Mouse (Mus musculus) ovary, postnatal 14 days (tissue): ENCODE data around the gene Zfhx3.

ENCODE experiments used
- DNase-seq: peaks from one replicate; pipeline ENCODE4 v3.0.0; 2022; ENCODE audit warnings: low spot score

The Zfhx3 gene

DNA sequence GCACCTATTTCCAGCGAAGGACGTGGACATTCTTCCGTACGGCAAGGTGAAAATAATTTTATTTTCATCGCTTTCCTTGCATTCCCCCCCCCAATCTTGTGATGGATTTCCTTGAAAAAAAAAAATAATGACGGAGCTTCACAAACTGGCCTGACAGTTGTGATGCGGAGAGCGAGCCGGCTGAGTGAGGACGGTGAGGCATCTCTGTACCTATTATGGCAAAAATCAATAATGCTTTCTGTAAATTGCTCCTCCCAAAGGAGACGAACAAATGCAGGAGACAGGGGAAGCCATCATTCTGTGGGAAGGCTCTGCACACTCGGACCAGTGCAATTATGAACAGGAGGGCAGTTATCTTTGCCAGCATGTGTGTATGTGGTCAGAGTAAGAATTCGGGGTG, 156.2 kb downstream of the Zfhx3 start:
- no peak for DNase-seq

DNA sequence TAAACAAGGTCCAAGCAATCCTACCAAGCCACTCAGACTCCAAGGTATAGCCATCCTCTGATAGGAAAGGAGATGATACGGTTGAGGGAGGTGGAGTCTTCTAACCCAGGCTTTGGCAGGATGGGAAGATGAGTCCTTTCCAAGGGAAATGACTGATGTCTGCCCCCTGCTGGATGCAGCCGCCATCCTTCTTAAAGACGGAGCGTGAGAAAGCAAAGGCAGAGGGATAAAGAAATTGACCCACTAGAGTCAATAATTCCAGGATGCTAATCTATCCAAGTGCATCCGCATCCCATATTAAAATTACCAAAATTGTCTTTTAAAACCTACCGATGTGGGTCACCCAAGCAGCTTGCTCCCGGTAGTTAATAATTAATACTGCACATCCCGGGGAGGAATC, 158.7 kb downstream of the Zfhx3 start:
- peak; percentile 2 for DNase-seq

DNA sequence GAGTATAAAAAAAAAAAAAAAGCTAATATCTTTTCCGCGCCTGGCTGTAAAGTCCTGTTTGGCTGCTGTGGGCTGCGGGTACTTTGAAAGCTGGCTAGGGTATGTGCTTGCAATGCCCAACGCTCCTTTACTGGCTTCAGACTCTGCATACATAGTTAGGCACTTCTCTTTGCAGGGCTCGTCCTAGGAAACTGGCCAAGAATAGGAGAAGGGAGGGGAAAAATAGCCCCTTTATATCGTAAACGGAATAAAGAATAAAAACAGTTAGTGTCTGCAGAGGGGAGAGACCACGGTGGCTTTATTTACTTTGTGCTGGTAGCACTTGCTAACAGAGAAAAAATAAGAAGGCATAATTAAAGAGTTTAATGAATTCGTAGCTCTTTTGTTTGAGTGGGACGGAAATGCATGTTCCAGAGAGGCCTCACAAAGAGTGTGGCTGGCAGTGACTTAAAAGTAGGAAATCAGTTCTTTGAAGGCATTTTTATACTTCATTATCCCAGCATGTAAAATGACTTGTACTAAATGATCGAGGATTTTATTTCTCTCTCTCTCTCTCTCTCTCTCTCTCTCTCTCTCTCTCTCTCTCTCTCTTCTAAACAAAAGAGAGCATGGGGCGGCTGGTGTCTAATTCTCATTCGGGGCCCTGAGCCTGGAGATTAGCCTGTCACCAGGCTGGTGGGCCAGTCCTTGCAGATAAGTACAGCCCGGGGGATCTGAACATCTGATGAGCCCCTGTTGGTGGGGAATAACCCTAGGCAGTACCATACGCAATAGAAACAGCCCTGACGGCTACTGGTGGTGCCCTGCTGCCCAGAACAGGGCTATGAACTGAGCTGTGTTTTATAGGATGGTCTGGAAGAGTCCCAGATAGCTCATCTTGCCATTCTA, 159.8 kb downstream of the Zfhx3 start:
- DNase-seq: no peak

DNA sequence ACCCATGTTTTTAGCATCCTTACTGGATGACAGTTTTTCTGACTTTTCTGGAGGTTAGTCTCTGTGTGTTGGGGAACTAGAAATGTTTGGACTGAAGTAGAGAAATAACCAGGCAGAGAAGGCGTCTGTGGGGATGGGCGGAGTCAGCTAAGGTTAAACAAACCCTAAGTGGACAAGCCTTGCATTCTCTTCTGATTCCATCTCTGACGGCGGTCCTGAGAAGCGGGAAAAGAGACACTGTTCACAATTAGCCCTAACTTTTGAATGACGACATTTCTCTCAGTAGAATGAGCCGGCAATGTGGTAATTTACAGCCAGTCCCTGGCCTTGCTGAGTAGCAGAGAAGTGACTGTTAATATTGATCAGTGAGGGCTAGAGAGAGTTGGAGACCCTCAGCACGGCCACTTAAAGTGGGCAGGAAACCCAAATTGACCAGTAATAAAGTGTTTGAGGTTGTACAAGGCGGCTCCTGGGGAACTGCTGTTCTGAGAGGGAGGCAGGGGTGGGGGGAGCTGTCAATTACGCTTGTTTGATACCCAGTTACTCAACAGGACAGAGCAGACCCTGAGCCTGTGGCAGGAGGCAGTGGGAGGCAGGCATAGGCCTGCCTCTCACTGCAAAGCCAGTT, 162.1 kb downstream of the Zfhx3 start:
- DNase-seq: no peak

DNA sequence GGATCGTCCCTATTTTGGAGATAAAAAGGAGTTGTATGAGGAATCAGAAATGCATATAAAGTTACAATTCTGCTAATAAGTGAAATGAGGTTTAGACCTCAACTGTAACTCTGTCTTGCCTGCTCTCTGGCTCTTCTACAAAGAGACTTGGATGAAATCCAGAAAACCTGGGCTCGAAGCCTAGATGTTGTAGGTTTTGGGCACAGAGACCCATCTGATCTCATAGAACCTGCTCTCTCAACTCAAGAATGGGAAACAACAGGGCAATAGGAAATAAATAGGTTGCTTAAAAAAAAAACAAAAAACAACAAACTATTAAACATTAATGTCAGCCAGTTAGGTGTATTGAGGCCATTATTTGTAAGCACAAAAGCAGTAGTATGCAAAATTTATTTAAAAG, 182.6 kb downstream of the Zfhx3 start:
- peak; percentile 32 for DNase-seq

DNA sequence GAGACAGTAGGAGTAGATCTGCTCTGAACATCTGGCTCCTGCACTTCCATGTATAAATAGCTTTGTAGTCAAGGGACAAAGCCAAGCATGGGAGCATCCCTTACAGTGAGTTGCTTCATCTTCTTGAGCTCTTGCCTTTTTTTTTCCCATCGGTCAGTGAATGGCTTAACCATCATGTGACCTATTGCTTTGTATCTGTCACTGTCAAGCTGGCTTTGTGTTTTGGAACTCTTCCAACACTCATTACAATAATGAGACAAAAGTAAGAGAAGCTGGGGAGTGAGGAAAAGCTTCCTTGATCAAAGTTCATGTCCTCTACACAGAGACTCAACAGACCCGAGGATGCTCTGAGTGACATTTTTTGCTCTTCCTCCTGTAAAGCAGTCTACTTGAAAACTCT, 183.0 kb downstream of the Zfhx3 start:
- no peak for DNase-seq

DNA sequence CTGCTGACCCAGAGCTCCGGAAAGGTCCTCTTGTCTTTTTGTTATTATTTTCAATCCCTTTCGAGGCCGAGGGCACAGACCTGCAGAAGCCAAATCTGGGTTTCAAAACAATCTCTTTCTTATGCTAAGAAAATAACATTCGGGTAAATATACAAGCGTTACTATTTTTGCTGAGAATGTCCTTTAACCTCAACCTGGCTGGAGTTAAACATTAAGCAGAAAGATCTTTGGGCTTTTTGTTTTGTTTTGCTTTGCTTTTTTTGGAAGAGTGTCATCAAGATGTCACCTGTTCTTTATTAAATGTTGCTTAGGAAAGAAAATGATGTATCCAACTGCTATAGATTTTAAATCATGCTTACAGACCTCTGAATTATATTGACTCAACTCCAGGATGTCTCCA, 204.1 kb downstream of the Zfhx3 start:
- DNase-seq: no peak

DNA sequence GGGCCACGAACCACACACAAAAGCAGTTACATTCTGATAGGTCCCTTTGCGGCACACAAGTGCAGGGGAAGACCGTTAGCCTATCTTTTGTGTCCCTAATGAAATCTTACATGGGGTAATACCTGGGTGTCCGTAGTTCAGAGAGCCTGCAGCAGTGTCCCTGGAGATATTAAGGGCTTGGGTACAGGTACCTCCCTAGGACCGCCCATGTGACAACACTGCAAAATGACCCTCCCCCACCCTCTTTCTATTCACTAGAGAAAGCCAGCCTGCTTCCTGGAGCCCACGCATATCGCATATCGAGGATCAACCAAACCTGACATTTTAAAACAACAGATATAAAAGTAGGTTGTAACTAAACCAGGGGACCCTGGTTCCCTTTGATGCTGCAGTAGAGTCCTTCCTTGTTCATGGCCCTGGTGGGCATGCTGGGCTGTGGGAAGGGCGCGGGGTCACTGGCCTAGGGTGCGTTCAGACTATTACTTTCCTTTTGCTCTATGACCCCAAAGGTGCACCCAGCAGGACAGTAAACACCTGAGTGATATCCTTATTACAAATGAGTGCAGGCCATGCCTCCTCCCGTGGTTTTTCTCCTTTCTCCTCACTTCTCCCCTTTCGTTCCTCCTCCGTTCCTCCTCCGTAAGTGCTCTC, 206.3 kb downstream of the Zfhx3 start:
- DNase-seq: no peak

DNA sequence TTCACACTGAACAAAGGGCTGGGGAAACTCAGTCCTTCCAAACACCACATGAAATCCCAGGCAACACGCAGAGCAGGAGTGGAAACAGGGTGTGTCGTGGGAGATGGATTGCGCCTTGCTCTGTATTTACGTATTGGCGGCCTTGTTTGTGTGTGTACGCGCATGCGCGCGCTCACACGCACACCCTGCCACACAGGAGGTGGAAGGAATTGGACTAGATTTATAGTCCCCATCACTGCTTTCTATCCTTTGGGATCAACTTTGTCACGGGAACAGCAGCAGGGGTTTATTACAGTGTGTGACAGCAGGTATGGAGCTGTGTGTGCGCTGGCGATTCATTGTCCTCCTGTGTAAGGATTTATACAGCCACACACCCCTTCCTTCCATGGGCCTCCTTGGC, 228.4 kb downstream of the Zfhx3 start:
- DNase-seq: no peak

DNA sequence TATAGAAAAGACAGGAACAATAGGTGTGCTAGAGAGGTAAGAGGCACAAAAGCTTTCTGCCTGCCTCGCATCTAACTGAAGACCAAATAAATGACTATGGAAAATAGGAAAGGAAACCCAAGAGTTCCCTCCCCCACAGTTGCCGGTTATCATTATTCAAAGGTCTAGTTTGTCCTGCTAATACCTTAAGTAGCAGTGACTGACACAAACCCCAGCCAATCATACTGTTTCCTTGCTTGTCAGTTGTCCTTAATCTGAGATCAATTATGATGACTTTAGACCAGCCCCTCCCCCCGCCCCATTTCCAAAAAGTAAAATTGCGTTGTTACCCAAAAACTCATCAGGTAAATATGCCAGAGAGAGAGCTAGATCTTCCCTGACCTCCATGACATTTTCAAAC, 240.9 kb downstream of the Zfhx3 start:
- no peak for DNase-seq

DNA sequence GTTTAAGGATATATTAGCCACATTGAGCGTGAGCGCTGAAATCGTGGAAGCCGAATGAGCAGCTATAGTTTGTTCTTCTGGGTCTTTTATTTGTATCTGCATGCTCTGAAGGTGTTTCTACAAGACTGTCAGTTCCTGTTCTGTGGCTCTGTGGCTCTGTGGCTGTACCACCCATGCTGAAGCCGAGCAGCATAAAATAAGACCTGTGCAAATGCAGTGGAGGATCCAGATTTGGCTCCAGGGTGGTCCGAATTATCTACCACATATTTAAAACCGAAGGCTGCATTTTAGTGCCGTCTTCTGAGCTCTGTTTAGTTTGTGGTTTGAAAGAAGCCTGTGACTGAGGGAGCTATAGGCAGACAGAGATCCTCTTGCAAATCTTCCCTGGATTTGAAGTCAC, 241.5 kb downstream of the Zfhx3 start:
- DNase-seq: no peak

DNA sequence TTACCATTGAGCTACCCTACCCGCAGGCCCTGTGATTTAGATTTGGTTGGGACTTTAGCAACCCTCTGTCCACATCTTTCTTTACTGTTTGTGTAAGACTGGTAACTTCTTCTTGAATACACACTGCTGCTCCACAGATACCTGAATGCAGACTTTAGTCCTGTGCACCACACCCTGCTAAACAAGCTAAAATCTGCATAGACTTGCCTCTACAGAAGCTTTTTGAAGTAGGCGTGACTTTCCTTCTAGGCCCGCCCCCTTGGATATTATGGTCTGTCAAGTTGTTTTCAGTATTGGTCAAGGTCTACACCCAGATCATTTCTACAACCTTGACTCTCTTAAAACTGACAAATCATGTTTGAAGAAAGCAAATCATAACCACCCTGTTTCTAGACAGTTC, 243.8 kb downstream of the Zfhx3 start:
- DNase-seq: no peak

DNA sequence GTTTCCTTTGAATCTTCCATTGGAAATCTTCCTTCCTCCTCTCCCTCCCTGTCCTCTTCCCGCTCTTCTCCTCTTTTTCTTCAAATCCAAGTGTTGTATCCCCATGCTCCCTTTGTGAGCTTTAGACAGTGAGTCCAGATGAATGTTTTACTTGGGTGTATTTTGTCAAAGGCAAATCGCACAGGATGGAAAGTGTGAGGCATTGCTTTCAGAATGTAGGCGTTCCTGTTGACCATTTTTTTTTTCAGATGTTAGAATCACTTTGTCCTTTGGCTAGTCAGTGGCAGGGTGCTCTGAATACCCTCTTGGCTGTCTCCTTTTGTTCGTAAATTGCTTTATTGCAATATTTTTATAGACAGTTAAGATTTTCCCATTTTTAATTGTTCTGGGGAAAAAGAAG, 245.6 kb downstream of the Zfhx3 start:
- DNase-seq: no peak

DNA sequence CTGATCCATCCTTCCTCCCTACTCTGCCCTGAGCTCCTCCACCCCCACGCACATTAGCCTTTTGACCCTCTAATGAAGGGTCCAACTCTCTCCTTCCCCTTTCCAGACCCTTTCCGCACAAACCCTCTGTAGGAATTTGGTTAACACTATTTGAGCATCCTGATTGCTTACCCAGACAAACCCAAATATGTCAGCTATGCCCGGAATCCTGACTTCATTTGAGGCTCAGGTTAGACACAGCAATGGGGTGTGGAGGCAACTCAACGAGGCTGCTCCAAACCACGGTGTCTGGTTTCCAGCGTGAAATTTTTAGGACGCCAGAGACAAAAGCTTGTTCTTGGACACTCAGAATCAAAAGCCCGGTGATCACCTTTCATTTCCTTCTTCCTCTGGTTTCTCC, 252.1 kb downstream of the Zfhx3 start:
- DNase-seq: no peak

DNA sequence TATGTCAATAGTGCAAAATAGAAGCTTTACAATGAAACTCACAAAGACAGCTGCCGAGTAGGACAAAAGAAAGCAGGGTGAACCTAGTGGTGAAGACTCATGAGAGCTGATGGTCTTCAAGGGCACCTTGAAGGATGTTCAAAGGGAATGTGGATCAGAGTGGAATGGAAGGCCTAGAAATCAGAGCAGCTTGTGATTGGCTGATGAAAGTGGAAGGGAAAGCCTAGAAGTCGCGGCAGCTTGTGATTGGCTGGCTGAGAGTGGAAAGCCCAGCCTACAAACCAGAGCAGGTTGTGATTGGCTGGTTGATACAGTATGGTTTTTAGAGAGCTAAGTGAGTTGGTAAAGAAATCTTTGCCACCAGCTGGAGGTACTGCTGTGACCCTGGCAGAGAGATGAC, 272.6 kb downstream of the Zfhx3 start:
- no peak for DNase-seq

DNA sequence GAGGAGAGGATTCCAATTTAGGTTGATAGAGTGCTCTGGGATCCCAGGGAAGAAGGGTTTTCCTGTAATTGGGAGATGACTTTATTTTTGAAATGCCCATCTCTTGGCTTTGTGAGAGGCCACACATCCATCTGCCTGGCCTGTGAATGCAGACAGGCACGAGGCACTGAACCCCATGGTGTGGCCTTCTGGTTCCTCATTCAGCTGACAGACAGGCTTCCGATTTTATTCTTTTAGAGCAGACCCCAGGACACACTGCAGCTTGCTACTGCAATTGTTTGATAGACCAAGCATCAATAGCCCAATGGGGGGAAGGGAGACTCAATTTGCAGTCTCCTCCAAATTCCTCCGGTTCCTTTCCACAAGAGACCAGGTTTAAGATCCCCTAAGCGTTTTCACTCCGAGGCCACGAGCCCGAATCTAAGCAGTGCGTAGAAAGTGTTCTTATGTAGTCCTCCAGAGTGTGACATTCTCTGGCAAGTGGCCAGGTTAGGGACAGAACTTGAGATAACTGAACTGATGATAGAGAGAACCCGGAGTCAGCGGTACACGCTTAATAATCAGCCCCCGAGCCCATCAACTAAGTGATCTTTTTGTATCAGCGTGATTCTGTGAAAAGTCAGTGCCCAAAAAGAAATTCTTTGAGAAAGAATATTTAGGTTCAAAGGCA, 275.9 kb downstream of the Zfhx3 start:
- DNase-seq: no peak

DNA sequence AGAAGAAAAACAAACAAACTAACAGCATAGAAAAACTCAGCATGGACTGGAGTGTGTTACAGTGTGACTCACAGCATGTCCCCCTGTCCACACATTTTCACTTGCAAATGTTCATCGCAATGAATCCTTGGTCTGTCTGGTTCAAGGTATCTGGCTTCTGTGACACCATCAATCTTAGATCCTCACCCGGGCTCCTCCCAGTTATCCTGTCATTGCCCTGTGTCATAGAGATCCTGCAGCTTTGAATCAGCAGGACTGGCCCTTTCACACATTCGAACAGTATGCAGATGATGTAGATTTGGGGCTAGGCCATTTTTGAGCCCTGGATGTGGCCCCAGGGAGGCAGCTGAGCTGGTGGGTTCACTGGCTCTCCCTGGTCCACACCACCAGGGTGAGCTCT, 278.1 kb downstream of the Zfhx3 start:
- DNase-seq: no peak

DNA sequence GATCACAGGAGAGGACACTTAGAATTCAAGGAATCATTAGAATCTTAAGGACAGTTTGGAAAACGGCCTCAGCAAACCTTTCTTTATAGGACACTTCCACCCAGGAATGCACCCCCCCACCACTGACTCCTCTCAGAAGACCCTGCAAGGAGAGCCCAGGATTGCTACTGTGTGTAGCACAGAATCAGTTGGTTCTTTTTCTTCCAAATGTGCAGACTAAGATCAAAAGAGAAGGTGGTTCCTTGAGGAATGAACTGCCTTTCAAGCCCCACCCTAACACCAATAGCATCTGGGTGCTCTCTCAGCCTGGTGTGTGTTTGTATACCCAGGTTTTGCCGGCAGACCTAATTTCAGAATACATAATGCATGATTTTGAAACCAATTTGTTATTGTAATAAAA, 279.6 kb downstream of the Zfhx3 start:
- no peak for DNase-seq

DNA sequence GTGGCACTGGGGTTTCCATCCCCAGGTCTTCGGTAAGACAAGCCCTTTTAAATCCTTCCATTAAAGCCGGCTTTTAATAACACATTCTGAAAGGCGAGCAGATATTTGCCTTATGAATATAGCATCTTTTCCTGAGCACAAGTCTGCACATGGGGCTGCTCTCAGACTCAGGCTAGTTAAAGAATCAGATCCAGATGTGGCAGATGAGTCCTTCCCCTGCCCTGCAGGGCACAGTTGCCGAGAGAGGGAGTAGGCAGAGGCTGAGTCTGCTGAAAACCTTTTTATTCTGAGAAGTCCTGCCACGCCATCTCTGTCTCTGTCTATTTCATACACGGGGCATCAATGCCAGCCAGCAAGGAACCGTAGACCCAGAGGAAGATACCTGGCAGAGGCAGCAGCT, 289.9 kb downstream of the Zfhx3 start:
- no peak for DNase-seq

DNA sequence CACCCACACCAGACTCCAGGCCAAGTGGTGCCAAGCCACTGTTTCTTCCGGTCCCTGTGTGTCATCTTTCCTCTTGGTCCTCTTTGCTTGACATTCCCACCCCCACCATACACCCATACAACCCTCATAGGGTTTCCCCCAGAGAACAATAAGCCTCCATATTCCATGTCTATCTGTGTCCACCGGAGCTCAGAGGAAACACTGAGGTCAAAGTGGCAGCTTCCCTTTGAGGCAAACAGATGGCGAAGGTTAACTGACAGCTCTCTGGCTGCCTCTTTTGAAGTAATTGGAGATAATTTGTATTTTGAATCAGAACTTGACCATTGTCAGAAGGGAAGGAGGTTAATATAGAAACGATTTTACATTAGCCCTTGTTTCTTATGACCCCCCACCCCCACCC, 292.0 kb downstream of the Zfhx3 start:
- DNase-seq: no peak

DNA sequence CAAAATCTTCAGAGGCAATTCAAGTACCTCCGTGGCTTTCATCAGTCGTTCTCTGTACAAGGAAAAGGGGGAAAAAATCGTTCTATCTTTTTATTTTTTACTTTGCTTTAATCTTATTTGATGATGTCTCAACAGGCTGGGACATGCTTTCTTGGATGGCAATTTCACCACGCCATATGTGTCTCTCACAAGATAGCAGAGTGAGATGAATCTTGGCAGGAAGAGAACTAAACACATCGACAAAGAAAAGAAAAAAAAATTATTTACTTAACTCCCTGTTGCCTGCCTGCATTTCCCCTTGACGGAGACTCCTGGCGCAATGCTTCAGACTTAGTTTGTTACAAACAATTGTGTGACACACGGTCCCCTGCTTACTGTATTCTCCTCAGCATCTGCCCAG, 294.3 kb downstream of the Zfhx3 start:
- DNase-seq: no peak

DNA sequence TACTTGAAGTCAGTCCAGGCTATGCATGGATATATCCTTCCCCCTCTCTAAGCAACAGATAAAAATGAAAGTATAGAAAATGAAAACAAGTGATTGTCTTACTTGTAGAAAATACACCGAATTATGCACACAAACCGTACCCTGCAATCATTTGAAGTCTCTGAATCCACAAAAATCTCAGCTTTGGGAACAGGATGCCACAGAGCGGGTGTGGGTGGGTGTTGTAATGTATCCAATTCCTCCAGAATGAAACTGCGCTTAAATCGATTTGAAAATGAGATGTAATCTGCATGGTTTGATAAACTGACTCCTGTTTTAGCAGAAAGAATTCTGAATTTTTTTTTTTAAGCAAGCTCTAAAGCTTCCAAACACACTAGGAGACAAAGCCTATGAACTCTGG, 297.1 kb downstream of the Zfhx3 start:
- DNase-seq: no peak
